Mouse (Mus musculus) embryonic facial prominence, embryonic 11.5 days (tissue): Measurements from ENCODE around the gene Strada. TPM values are rescaled to one million over a fixed set of nuclear protein-coding genes. Genes with fewer than 3 reads are reported as not detected.
"Not testable (repeated sequence)": the region's sequence is repeated elsewhere in the genome, so short reads cannot be mapped to it uniquely, and the experiment has no call there.

ENCODE experiments used
- ATAC-seq: fragments of 200-750 bp; cut with Nextera tagmentation; replicated peaks from 2 replicates; pipeline ENCODE4 v1.8.0; 2017; ENCODE audit warnings: low read depth; ENCODE audit not compliant: insufficient number of reproducible peaks, low FRiP score, low TSS enrichment
- DNase-seq: peaks from one replicate; pipeline ENCODE4 v3.0.0-alpha.2; 2015; ENCODE audit warnings: low spot score
- H3K27ac ChIP-seq: fragments of 300-500 bp; sonication (generic); replicated peaks from 2 replicates; pipeline ENCODE4 v1.5.1; 2014; ENCODE audit warnings: mild to moderate bottlenecking, low read depth, low read length, control low read depth
- H3K27me3 ChIP-seq: fragments of 300-500 bp; sonication (generic); 2 replicates; pipeline ENCODE4 v1.6.1; 2014; ENCODE audit warnings: mild to moderate bottlenecking, low read length, moderate library complexity, mixed read lengths; ENCODE audit not compliant: control insufficient read depth, insufficient read depth
- H3K36me3 ChIP-seq: fragments of 300-500 bp; sonication (generic); replicated peaks from 2 replicates; pipeline ENCODE4 v1.6.1; 2014; ENCODE audit warnings: low read depth, mild to moderate bottlenecking, low read length, moderate library complexity, mixed read lengths; ENCODE audit not compliant: control insufficient read depth, insufficient read depth
- H3K4me1 ChIP-seq: fragments of 300-500 bp; sonication (generic); 2 replicates; pipeline ENCODE4 v1.6.1; 2014; ENCODE audit warnings: low read length, mixed read lengths; ENCODE audit not compliant: control insufficient read depth, insufficient read depth
- H3K4me2 ChIP-seq: fragments of 300-500 bp; sonication (generic); 2 replicates; pipeline ENCODE4 v1.6.1; 2014; ENCODE audit warnings: low read depth, mild to moderate bottlenecking, control low read depth, low read length, moderate library complexity
- H3K4me3 ChIP-seq: fragments of 300-500 bp; sonication (generic); 2 replicates; pipeline ENCODE4 v1.5.1; 2014; ENCODE audit warnings: low read depth, low read length, control low read depth
- H3K9ac ChIP-seq: fragments of 300-500 bp; sonication (generic); replicated peaks from 2 replicates; pipeline ENCODE4 v1.6.1; 2014; ENCODE audit warnings: mild to moderate bottlenecking, control low read depth, low read length
- H3K9me3 ChIP-seq: fragments of 300-500 bp; sonication (generic); replicated peaks from 2 replicates; pipeline ENCODE4 v1.6.1; 2016; ENCODE audit warnings: mild to moderate bottlenecking, low read length, inconsistent platforms, mixed read lengths; ENCODE audit not compliant: control insufficient read depth
- WGBS: fragments of 180-500 bp; shearing (Covaris S2); extraction: QIAGEN DNeasy Blood & Tissue Kit; methylation state at CpG from one replicate; pipeline ENCODE4 v1.1.7; 2014; 5-methylcytosine and 5-hydroxymethylcytosine counted together
- polyA plus RNA-seq: library from polyadenylated mRNA; unstranded; fragments of >200 nt; fragmentation: Nextera tagmentation; extraction: Ambion mirVana; gene quantifications from 2 replicates; pipeline ENCODE4 v1.2.1, GENCODE M21; 2014

Gene Strada
- polyA plus RNA-seq, 1 experiment from 2014 or later, result 33.4 TPM

DNA sequence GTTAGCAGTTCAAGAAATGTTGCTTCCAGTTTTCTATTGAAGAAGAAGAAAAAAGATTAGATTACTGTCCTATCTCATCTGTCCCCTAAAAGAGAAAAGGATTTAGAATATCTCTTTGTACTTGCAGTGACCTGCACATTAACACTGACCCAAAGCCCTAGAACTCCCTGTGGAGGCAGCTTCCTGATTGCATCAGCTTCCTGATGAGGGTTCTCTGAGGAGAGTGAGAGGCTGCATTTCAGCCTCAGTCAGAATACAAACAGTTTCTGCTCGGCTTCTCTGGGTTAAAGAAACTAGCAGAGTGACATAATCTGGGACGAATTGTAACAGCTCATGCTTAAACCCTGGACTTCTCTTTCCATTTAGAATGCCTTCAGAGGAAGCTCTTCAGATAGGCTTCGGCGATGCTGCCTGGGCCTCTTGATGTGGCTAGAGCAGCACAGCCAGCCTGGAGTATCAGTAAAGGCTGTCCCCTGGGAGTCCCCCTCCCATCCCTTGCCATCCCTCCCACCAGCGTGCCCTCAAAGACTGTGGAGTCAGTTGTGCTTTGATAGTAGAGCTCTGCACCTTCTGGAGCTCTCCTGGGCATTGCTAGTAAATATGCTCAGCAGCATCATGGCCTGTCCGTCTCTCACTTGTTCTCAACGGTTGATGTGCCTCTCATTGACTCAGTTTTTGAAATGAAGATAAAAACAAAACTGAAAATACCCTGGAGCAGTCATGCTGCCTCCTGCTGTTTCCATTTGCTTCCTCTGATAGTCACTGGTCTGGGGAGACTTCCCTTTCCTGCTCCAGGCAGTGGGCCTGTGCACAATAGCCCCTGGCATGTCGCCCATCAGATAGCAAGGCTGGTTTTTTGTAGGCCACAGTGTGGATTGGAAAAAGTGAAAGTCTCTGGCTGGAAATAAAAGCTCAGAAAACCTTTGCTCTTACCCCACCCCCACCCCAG lies 67.1 kb downstream of the Strada start:
- DNase-seq, result peak; percentile 24
- Histone ChIP-seq H3K9ac (no peak overlapping the region), H3K4me1 (no peaks in the 10 kb centered on the region), H3K4me2 (no peak overlapping the region), H3K9me3 (no peaks in the 10 kb centered on the region), H3K36me3 (no peaks in the 10 kb centered on the region), H3K27me3 (no peaks in the 10 kb centered on the region), H3K27ac (peak overlapping the region; percentile 48; the same call in 1 of the 2 replicates), H3K4me3 (no peak overlapping the region)
- WGBS, result 33% methylated on average over 8 of the region's 8 CpGs
- no peak for ATAC-seq

DNA sequence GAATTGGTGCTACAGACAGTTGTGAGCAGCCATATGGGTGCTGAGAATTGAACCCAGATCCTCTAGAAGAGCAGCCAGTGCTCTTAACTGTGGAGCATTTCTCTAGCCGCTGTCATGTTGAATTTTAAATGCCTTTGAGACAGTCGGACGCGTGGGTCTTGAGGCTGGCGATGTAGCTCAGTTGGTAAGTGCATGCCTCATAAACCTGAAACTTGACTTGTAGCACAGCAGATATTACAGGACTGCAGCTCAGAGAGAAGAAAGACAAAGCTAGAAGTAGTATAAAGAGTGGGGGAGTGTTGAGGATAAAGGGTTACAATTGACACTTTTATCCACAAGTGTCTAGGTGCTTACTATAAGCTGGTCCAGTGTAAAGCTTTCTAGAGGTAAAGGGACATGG lies 69.5 kb downstream of the Strada start:
- H3K9ac ChIP-seq, result no peak overlapping the region

DNA sequence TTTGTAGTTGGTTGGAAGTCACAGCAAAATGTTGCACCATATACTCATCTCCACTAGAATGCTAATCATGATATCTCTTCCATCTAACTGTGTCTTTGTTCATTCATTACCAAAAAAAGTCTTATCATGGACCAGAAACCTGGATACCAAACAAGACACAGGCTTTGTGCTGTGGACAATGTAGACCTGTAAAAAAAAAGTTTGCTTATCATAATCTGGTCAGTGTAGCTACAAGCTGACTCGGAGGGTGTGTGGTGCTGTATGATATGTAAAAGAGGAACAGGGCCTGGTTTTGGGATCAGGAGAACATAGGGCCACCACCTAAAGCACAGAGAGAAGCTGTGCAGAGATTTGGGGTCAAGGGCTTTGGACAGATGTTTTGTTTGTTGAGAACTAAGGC lies 72.5 kb downstream of the Strada start:
- ATAC-seq, result no peak
- 88% methylated on average over 1 of the region's 1 CpGs for WGBS
- H3K36me3 ChIP-seq, result no peaks in the 10 kb centered on the region

More for the DNA sequence above, 69.5 kb downstream of the Strada start:
- Histone ChIP-seq H3K9me3 (no peaks in the 10 kb centered on the region), H3K4me2 (no peak overlapping the region), H3K36me3 (no peaks in the 10 kb centered on the region), H3K4me1 (no peaks in the 10 kb centered on the region), H3K4me3 (no peak overlapping the region), H3K27ac (no peak overlapping the region), H3K27me3 (no peaks in the 10 kb centered on the region)
- ATAC-seq (no peak), DNase-seq (no peak)
- WGBS, result 93% methylated on average over 5 of the region's 5 CpGs

DNA sequence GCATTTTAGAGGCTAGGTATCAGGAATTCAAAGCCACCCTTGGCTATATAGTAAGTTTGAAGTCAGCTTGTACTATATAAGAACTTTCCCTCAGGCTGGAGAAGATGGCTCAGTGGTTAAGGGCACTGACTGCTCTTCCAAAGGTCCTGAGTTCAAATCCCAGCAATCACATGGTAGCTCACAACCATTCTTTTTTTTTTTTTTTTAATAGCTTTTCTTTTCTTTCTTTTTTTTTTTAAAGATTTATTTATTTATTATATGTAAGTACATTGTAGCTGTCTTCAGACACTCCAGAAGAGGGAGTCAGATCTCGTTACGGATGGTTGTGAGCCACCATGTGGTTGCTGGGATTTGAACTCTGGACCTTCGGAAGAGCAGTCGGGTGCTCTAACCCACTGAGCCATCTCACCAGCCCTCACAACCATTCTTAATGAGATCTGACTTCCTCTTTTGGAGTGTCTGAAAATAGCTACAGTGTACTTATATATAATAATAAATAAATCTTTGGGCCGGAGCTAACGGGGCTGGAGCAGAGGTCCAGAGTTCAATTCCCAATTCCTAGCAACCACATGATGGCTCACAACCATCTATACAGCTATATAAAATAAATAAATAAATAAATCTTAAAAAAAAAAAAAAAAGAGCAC lies 75.1 kb downstream of the Strada start:
- H3K4me2 ChIP-seq, H3K9me3 ChIP-seq, H3K27ac ChIP-seq, H3K4me3 ChIP-seq, ATAC-seq, H3K4me1 ChIP-seq, H3K36me3 ChIP-seq, H3K27me3 ChIP-seq, DNase-seq, H3K9ac ChIP-seq: not testable (repeated sequence)
- WGBS, result 94% methylated on average over 4 of the region's 6 CpGs

More for the DNA sequence above, 72.5 kb downstream of the Strada start:
- Histone ChIP-seq H3K4me1 (no peaks in the 10 kb centered on the region), H3K4me3 (no peak overlapping the region), H3K9ac (no peak overlapping the region), H3K27me3 (no peaks in the 10 kb centered on the region), H3K27ac (no peak overlapping the region), H3K4me2 (no peak overlapping the region), H3K9me3 (no peaks in the 10 kb centered on the region)
- no peak for DNase-seq

DNA sequence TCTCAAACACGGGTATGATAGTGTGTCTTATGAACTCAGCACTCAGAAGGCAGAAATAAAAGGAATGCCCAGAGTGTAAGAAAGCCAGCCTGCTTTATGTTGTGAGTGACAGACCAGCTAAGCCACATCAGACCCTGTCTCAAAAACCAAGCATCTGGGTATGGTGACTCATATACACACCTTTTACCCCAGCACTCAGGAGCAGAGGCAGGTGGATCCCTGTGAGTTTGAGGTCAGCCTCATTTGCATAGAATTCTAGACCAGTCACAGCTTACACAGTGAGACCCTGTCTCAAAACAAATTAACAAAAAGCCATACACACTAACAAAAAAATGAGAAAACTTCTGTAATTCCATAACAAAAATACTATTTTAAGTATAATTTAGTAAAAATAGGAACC lies 76.1 kb downstream of the Strada start:
- H3K4me1 ChIP-seq, result no peaks in the 10 kb centered on the region
- DNase-seq (no peak), ATAC-seq (no peak)
- H3K9me3 ChIP-seq, result no peaks in the 10 kb centered on the region
- H3K27me3 ChIP-seq, result no peaks in the 10 kb centered on the region
- H3K4me2 ChIP-seq, result no peak overlapping the region
- 84% methylated on average over 1 of the region's 1 CpGs for WGBS
- no peaks in the 10 kb centered on the region for H3K36me3 ChIP-seq
- no peak overlapping the region for H3K27ac ChIP-seq
- H3K4me3 ChIP-seq, result no peak overlapping the region
- H3K9ac ChIP-seq, result no peak overlapping the region

DNA sequence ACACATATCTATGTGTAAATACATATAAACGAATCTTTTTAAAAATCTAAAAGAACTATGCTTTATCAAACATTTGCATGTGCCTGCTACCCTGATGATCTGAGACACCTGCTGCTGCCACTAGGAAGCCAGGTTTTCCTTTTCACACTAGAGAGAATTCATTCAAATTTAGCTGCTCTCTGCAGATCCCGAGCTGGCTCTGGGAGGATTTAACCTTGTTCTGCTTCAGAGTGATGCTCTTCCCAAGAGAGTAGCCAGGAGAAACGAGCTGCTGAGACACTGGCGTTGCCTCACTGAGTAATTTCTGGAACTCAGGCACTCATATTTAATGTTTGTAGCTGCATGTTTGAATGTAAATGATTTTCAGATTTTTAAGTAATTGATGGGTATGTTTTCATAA lies 77.2 kb downstream of the Strada start:
- no peak overlapping the region for H3K4me2 ChIP-seq
- no peaks in the 10 kb centered on the region for H3K9me3 ChIP-seq
- no peak overlapping the region for H3K9ac ChIP-seq
- DNase-seq (no peak), ATAC-seq (no peak)
- H3K4me1 ChIP-seq, result no peaks in the 10 kb centered on the region
- 76% methylated on average over 4 of the region's 4 CpGs for WGBS
- no peak overlapping the region for H3K27ac ChIP-seq
- H3K36me3 ChIP-seq, result no peaks in the 10 kb centered on the region
- no peaks in the 10 kb centered on the region for H3K27me3 ChIP-seq
- H3K4me3 ChIP-seq, result no peak overlapping the region

DNA sequence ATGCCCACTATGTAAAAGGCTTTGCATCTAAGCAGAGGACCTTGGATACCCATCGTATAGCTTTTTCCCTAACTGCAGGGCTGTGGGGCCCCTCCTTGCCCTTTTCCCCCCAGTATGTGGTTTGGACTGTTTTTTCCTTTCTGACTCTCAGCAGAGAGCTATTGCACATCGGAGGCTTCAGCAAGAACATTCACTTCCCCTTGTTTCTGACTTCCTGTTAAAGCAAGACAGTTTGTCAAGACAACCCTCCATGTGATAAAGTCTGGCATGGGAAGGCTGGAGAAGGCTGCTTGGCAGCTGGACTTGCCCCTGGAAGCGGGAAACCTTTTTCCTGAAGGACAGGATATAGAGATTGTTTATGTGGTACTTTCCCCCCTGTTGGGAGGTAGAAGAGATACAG lies 79.2 kb downstream of the Strada start:
- H3K36me3 ChIP-seq, result no peaks in the 10 kb centered on the region; the same call in 1 of the 2 replicates
- H3K4me3 ChIP-seq, result no peak overlapping the region
- H3K27me3 ChIP-seq, result no peaks in the 10 kb centered on the region
- WGBS, result 87% methylated on average over 3 of the region's 3 CpGs
- no peak overlapping the region for H3K9ac ChIP-seq
- no peaks in the 10 kb centered on the region for H3K4me1 ChIP-seq
- H3K9me3 ChIP-seq, result no peaks in the 10 kb centered on the region
- DNase-seq, result no peak
- no peak overlapping the region for H3K27ac ChIP-seq
- ATAC-seq, result no peak
- H3K4me2 ChIP-seq, result no peak overlapping the region

DNA sequence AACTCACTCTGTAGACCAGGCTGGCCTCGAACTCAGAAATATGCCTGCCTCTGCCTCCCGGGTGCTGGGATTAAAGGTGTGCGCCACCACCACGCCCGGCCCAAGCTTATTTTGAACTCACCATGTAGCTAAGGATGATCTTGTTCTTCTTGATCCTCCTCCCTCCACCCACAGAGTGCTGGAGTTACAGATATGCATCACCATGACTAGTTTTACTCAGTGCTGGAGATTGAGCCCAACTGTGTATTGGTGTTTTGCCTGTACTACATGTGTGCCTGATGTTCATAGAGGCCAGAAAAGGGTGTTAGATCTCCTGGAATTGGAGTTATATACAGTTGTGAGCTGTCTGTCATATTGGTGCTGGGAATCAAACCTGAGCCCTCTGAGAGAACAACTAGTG lies 79.7 kb downstream of the Strada start:
- H3K4me3 ChIP-seq, result no peak overlapping the region
- WGBS, result 94% methylated on average over 5 of the region's 5 CpGs
- H3K4me2 ChIP-seq, result no peak overlapping the region
- DNase-seq, result no peak
- H3K36me3 ChIP-seq, result no peaks in the 10 kb centered on the region; the same call in 1 of the 2 replicates
- H3K4me1 ChIP-seq, result no peaks in the 10 kb centered on the region
- no peaks in the 10 kb centered on the region for H3K9me3 ChIP-seq
- H3K27me3 ChIP-seq, result no peaks in the 10 kb centered on the region
- no peak for ATAC-seq
- H3K9ac ChIP-seq, result no peak overlapping the region
- no peak overlapping the region for H3K27ac ChIP-seq
